Mouse (Mus musculus) embryo, embryonic 10.5 days (tissue): ENCODE measurements at regions not wholly inside any gene's neighbourhood (a gene's known extent, or its start where the extent isn't known, plus 50 kb on each side); places are given as distances from the start of the nearest gene placed in this dataset.
"Not testable (repeated sequence)": the region's sequence is repeated elsewhere in the genome, so short reads cannot be mapped to it uniquely, and the experiment has no call there.

ENCODE experiments used
- DNase-seq: peaks from one replicate; pipeline ENCODE4 v3.0.0-alpha.2; 2015; ENCODE audit warnings: low spot score

DNA sequence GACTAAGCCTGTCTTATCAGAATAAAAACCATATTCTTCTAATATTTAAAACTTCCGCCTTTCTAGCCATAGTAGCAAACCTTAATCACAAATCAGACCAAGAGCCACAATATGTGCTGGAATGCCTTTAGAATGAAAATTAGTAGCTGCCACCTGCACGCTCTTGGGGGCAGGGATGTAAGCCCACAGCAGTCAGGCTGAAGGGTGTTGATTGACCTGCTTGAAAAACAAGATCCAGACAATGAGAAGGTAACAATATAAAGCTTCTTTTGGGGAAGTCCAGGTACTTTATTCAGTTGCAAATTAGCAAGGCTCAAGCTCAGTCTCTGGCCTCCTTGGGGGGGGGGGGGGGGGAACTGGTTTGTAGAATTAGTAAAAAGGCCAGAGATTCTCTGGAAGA, 222.3 kb upstream of the Ell2 start:
- DNase-seq: not testable (repeated sequence)

DNA sequence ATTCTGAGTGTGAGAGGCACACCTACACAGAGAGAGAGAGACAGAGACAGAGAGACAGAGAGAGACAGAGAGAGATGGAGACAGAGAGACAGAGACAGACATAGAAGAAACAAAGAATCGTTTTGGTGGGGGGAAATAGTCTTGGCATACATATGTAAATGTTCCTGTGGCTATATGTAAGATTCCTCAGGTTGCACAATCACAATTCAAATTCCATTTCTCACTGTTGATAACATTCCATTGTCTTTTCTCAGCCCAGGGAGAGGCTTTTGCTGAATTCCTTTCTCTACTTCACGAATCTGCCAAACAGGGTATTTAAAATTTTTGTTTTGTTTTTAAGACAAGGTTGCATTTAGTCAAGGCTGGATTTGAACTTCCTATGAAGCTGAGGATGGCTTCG, 205.0 kb upstream of the Ell2 start:
- no peak for DNase-seq

DNA sequence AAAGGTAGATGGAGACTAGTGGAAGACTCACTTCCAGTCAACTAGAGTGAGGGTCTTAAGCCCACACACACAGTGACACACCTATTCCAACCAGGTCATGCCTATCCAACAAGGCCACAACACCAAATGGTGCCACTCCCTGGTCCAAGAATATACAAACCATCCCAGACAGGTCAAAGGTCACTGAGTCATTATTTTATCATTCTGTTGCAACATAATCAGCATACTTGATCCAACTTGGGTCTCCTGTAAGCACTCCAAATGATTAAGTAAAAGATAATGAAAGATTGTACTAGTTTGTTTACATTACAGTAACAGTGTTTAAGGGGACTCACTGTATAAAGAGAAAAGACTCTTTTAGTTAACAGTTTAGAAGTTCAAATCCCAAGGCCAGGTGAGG, 203.2 kb upstream of the Ell2 start:
- no peak for DNase-seq

DNA sequence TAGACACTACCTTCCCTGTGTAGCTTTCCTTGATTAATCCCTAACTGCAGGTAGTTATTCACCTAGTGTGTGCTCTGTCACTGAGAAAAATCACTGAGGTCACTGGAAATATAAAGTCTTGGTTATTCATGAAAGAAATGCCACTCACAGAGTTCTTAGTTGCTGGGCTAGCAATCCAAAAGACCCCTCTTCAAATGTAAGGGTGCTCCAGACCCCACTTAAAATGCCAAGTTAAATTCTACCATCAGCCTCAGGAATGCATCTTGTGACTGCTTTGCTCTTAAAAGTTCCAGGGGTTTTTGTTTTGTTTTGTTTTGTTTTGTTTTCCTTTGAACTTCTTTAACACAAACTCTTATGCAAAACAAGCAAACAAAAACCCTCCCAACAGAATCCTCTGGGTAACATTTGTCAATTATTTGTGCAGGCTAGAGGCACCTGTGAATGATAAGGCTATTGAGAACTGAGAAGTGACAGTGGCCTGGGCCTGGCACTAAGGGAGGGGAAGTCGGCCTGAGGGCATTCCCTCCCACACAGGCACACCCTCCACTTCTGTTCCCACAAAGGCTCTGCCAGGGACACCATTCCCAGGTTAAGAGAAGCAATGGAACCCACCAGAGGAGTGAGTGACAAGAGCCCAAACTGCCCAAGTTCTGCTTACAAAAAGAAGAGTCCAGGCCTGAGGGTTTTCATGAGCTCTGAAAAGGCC, 192.1 kb upstream of the Ell2 start:
- DNase-seq: no peak

DNA sequence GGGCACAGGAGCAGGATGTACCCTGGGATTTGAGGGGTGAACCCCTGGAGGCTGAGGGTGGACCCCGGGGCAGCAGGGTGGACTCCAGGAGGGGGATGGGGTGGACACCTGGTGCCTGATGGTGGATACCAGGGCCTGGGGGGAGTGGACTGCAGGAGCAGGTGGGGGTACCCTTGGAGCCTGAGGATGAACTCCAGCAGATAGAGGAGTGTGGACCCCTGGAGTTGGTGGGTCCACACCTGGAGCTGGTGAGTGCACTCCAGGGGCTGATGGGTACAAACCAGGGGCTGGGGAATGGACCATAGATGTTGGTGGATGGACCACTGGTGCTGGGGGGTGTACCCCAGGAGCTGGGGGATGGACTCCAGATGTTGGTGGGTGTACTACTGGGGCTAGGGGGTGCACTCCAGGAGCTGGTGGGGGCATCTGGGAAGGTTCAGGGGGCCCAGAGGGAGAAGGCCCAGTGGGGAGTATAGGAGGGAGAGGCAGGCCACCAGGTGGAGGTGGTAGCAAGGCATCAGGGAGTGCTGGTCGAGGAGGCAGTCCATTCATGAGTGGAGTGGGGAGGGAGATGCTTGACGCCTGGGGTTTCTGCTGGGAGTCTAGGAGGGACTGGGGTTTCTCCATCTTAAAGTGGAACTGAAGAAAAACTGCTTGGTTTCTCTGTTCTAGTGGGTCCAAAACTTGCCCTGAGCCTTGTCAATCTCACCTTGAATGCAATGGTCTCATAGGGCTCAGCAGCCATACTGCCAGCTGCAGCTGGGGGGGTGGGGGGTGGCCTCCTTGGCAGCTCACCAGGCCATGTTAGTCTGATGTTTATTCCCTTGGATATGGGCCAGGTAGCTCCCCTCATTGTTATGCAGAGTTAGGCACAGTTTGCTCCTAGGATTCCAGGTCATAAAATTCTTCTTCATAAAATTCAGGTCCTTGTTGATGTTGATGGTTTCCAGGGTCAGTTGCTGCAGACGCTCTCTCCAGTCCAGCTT, 183.0 kb upstream of the Ell2 start:
- DNase-seq: no peak

DNA sequence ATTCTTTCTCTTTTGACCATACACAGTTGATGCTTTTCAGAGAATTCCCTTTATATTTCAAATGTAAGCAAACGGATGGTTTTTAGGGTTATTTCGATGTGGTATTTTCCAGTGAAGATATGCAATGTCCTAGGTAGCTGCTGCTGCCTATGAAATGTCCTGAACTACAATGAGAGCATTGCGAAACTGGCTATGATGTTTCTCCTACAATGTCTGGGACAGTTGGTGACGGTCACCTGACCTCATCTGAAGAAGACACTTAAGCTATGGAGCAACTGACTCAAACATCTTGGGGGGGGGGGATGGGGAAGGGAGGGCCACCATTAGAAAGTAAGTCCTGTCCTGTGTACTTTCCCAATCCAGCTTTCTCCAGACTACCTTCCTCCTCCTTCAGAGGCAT, 182.1 kb upstream of the Ell2 start:
- DNase-seq: no peak

DNA sequence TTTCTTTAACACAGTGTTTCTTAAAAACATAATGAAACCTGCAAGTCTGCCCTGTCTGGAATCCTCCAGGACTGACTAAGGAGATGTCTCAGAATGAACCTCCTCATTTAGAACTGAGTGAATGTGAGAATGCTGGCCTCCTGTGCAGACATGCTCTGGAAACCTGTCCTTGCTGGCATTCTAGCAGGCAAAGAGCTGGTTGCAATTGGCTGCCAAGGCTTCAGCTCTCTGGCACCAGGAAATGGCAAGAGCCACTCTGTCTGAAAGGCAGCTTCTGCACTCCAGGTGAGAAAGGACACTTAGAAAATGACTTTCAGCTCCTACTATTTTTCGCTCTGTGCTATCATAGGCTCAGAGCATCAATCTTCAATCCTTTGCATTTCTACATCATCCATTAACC, 175.0 kb upstream of the Ell2 start:
- DNase-seq: no peak

DNA sequence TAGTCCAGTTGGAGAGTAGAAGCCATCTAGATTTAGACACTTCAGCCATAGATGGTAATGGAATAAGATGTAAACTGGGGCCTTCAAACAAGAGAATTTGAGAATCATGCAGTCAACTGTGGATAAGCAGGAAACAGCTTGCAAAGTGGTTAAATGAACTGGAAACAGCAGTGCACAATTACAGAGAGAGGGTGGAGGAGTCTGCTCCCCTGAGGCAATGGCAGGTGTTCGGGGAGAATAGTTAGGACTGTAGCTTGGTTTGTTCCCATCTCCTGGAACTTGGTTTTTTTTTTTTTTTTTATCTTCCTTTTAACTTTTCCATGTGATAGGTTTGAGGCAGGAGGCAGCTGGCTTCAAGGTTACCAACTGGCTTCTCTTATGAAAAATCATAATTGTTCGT, 165.1 kb upstream of the Ell2 start:
- DNase-seq: peak; percentile 10

DNA sequence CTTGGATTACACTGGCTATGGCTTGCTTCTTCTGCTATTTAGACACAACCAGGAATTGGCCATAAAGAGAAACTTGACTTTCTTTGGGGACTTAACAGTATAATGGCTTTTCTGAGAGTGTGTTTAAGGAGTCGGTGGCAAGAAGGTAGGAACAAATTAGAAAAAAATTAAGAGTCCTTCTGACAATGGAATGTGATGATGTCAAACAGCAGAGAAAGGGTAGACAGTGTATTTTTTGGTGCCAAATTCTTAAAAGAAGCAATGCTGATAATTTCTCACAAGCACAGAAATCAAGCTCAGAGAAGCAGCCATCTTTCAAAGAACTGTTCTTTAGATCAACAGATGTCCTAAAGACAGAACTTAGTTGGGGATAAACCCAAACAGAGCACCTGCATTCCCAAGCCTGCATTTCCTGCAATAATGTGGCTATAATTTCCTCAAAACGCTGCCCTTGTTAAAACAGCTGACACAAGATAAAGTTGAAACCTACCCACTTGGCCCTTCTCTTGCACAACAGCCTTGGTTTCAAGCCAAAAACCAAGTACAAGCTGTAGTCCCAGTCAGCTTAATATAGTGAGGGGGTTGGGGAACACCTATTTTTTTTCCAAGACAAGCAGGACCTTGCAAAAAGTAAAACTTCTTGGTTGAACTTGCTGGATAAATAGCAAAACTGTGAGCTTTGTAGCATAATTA, 164.2 kb upstream of the Ell2 start:
- DNase-seq: no peak

DNA sequence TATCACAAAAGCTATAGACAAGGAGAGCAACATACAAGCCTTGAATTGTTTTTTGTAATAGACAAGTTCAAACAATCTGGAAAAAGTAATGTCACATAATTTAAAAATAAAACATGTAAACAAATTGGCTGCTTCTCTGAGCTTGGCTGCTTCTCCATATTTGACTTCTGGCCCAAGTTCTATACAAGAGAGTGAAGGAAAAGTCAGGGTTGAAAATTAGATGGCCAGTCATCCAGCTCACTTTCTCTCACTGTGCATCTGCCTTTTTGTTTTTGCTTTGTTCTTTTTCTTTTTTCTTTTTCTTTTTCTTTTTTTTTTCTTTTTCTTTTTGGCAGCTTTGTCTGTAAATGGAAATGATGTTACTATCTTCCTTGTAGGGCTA, 163.6 kb upstream of the Ell2 start:
- DNase-seq: no peak

DNA sequence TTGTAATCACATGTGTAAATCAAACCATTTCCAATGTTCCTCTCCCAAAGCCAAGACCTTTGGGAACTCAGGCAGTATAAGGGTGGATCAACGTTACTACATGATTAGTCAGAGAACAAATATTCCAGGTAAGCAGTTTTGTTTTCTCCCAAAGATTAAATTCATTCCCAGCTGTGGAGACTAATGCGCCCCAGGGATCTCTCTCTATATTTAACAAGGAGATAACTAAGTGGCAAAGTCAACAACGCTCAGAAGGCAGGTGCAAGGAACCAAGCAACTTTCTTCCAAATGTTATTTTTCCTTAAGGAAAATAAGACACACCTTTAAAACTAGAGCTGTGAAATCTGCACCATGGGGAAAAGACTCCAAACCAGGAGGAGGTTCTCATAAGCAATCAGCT, 163.0 kb upstream of the Ell2 start:
- no peak for DNase-seq

DNA sequence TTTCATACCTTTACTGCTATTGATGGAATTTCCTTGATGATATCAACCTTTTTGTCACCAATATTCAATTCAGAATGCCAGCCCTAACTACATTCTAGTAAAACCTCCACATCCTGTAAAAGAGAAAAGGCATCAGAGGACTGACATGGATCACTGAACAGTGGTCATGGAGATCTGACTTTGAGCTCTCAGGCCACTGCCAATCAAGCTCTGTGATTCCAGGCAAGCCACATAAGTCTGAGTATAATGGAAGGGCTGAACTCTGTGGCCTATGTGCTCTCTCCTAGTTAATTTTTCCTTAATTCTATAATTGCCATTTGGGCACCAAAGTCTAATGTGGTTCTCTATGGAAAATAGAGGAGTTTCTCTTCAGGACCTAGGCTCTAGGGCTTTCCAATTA, 161.8 kb upstream of the Ell2 start:
- DNase-seq: no peak

DNA sequence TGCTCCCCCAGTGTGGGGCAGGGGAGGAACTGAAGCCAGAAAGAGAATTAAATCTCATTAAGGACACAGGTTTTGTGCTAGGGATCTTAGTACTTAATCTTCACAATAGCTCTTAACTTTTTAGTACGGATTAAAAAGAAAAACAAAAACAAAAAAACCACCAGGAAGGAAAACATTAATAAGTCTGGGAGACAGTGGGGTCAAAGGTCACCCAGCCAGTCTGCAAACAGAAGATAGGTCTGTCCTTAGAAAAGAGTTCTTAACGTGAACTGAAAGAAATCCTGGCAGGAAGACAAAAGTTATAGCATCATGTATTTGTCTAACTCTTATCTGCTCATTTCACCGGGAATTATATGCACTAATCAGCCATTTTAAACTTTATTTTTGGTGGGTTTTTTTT, 158.8 kb upstream of the Ell2 start:
- no peak for DNase-seq

DNA sequence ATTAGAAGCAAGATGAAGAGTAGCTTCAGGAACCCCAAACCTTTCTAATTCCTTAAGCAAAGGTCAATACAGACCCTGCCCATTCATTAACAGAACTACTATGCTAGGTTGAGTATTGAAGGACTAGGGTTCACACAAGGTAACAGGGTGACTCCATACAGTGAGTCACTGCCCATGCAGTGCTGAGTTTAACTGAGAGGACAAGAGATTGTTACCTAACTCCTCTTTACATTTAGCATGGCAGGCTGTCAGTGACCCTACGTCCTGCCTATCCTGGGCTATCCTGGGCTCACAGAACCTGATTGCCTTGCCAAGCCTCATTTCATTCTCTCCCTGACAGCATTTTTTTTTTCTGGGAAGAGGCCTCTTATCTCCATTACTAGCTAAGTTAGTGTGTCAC, 127.6 kb upstream of the Ell2 start:
- DNase-seq: no peak

DNA sequence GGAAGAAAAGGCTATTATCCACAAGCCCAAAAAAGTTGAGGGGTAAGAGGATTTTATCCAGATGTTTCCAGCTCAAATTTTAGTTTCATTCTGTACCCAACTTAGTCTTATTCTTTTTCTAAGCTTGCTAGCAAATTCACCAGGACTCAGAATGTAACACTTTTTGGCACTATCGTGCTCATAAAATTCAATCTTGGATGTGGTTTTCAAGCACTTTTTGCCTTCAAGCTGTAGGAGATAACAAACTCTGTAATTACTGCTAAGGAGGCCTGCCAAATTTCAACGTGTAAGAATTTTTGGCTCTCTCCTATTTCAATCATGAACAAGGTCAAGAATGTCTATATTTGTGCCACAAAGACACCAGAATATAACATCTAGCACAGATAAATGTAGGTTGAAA, 115.7 kb upstream of the Ell2 start:
- no peak for DNase-seq

DNA sequence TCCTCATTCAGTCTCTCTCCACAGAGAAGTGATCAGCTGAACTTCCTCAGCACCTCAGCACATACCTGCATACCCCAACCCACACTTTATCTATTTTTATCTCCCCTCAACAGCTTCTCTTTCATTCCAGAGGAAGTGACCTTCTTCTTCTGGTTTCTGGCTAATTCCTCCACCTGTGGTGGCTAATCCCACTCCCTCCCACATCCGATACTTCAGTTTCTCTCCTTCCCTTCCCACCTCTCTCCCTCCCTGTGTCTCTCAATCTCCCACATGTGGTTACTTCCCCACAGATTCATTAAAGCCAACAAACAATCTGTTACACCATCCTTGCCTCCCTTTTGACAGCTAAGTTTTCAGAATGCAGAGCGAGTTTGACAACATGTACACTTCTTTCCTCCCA, 109.7 kb upstream of the Ell2 start:
- DNase-seq: no peak

DNA sequence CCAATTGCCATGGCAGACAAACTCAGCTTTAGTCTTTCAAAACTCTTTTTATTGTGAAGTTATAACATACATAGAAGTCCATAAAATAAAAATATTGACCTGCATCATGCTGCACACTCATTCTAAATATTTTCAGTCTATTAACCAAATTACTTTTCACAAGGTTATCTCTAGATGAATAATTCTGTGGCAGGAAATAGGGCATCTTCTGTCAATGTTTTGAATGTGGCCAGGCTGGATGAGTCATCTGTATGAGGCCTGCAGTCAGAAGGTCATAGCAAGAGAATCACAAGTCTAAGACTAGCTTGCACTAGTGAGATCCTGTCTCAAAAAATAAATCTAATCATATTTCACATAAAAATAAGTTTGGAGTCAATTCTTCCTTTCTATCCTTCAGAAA, 108.4 kb upstream of the Ell2 start:
- no peak for DNase-seq

DNA sequence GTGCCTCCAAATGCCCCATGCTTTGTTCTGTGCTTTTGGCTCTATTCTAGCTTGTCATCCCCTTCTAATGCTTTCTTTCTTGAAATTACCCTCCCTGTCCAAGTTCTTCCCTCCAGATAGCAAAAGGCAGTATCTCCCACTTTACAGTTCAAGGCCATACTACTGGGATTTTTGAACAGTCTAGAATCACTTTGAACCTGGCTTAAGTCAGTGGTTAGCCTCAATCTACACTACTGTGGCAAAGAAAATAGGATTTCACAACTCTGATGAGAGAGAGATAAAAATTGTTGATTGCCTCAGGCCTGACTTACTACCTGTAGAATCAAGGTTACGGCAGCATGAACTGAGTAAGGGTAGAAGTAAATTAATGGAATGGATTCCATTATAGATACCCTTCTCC, 107.9 kb upstream of the Ell2 start:
- no peak for DNase-seq

DNA sequence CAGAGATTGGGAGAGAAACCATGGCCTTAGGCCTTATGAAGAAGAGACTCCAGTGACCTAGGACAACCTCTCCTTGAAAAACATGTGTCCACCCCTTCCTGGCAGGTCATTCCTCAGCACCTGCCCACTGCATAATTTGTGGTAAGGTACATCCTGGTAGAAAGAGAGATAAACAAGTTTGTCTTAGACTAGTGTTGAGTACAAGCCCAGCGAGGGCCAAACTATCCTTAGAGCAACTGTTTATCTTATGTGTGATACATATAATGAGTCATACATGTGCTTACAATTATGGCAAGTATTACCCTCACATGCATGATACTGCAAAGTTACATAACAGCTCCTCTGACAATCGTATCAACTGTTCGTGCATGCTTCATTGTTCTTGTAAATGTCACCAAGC, 83.3 kb upstream of the Ell2 start:
- DNase-seq: no peak

DNA sequence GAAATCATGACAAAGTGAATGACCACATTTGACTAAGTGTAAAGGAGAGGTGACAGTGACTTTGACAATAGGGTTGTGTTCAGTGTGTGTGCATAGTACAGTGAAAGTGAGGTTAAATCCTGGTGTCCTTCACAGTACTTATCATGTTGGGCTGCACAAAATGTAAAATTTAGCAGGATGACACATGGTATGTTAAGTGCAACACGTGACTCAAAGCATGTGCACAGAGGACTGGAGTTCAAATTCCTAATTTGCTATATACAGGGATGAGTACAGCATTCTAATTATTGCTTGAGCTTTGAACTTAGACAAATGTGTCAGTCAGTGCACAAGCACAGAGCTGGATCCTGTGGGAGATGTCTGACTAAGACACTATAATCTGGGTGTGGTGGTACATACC, 79.2 kb upstream of the Ell2 start:
- no peak for DNase-seq

DNA sequence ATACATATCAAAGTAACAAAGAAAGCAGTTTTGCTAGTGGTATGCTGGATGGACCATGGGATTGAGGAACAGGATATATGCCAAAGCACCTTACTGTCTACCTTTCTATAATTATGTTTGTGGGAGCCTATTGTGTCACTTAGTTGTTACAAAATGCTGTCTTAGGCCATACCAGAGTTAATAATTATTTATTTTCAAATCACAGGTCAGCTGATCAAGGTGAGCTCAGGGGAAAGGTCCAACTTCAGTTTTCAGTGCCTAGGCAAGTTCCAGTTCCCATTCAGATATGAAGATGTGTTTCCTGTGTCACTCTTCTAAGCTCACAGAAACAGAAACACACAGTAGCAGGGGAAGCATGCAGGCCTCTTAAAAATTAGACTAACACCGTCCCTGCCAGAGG, 75.5 kb upstream of the Ell2 start:
- DNase-seq: no peak

DNA sequence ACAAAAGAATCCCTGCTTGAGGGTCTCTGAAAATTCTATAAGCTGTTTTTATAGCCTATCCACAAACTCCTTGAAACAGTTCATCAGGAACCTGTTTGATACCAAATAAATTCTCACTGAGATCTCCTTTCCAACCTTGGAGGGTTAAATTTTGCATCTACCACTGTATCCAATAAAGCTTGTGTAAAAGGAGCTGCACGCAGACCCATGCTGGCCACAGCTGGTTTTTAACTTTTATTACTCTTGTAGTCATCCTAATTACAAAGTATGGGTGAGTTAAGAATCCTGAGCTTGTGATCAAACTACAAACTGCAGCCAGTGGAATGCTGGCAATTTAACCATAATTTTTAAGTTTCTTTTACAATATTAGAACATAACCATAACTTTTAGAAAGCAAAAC, 59.0 kb upstream of the Ell2 start:
- DNase-seq: no peak

DNA sequence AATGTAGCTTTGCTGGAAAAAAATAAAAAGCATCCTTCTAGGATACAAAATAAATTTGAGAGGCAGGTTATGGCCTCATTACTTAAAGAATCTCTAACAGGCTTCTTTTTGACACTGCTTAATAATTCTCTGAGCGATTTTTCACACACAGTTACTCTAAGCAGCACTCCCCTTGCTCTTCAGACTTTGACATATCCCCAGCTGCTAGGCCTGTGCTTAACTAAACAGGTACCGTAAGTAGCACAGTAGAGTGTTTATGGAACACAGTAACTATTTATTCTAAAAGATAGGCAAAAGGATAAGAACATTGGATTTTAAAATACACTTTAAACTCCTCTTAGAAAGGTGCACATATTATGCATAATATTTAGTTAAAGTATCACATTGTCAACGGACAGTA, 54.6 kb upstream of the Ell2 start:
- DNase-seq: no peak
